Mouse (Mus musculus) neutrophil, adult 5-6 weeks (primary cell): Measurements from ENCODE around the gene Fam169a. TPM values are rescaled to one million over a fixed set of nuclear protein-coding genes. Genes with fewer than 3 reads are reported as not detected.

Experiments used
- ATAC-seq: fragments of 151-379, 151-347 bp; 2 replicates; pipeline ENCODE4 v1.8.0; 2017; ENCODE audit warnings: mild to moderate bottlenecking, moderate TSS enrichment; ENCODE audit not compliant: insufficient number of reproducible peaks, poor library complexity, low FRiP score, severe bottlenecking; ENCODE audit errors: extremely low read depth
- total RNA-seq: library from RNA; stranded (forward); fragments of 200-1000 nt; gene quantifications from 2 replicates; pipeline ENCODE4 v1.2.3, GENCODE M21; 2017

The Fam169a gene
- total RNA-seq, 1 experiment from 2014 or later: 0.23 TPM

DNA sequence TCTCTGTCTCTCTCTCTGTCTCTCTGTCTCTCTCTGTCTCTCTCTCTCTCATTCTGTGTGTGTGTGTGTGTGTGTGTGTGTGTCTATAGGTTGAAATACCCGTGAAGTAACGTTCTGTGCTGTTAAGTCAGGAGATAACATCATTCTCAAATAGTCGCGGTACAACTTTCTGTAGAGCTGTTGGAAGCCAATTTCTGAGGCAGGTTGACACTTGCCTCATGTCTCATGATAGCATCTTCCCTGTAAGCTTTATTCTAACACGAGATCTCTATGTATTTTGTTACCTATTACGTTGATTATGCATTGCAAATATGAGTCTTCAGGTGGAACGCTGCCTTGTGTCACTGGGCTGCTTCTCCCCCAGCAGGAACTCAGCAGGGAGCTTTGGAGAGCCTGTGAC, 75.2 kb downstream of the Fam169a start:
- ATAC-seq: no peak

DNA sequence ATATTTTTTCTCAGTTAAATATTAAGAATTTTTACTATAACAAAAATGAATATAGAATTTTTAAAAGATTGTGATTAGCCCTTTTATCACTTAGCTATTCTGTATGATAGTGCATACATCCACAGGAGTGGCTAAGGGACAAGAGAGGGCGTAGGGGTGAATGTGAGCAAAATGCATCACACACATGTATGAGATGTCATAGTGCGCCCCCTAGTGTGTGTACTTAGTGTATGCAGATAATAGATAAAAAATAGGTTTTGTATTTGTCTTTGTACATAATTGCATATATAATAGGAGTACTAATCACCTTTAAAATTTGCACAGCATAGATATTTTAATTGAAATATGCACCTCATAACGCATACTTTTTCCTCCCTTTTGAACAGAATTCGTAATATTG, 78.7 kb downstream of the Fam169a start:
- ATAC-seq: peak; percentile 86

DNA sequence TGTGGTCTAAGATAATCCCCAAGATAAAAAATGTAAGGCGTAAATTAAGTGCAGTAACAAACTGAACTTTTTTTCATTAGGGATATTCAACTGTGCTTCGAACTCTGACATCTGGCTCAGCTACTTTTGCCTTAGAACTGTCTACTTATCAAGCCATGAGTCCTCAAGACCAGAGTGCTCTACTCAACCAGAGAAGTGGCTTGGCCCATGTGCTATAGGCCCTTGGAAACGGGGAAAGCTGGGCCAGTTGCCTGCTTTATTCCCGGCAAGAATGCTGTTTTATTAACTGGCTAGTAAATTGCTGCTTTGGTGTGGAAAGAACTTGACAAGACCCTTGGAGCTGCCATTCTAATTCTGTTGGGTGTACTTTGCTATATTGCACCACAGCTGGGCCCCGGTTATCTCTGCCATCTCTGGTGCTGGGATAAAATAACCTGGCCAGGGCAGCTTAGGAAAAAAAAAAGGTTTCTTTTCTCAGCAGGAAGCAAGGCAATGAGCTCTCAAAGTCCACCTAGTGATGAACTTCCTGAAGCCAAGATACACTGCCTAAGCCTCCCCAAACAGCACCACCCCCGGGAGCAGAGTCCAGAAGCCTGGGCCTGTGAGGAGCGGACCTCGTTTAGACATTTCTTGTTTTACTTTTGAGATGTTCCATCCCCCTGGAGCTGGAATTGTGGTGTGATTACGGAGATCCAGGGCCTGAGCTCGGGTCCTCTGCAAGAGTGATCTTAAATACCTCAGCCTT, 108.6 kb downstream of the Fam169a start:
- ATAC-seq: no peak

DNA sequence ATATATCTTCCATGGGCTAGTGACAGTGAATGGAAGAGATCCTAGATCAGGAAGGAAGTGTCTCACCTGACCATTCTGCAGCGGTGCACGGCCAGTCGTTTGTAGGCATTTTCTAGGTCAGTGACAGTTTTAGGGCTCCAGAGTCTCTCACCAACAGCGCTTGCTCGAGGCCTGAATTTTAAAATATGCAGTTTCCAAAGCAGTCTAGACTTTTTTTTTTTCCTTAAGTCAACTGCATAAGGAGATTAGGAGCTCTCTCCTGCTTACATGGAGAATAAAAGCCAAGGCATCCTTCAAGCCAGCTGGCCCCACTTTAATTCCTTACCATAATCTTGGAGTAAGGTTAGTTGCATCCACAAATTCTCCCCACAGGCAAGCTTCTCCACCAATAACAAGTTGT, 109.6 kb downstream of the Fam169a start:
- ATAC-seq: no peak

DNA sequence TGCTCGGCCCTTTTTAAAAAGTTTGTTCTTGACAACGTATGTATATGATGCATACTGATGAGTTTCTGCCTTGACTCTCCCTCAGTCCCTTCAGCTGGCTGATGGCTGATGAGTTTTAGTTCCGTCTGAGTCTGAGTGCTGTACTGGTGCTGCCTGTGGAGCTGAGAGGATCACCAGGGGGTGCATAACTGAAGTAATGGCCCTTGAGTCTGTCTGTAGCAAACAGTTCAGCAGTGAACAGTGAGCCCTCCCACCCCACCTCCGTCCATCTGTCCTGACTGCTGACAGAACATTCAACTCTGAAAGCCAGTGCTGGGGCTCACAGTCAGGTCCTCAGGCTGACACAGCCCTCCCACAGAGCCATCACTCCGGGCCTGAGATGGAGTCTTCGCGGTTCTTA, 111.9 kb downstream of the Fam169a start:
- ATAC-seq: no peak

DNA sequence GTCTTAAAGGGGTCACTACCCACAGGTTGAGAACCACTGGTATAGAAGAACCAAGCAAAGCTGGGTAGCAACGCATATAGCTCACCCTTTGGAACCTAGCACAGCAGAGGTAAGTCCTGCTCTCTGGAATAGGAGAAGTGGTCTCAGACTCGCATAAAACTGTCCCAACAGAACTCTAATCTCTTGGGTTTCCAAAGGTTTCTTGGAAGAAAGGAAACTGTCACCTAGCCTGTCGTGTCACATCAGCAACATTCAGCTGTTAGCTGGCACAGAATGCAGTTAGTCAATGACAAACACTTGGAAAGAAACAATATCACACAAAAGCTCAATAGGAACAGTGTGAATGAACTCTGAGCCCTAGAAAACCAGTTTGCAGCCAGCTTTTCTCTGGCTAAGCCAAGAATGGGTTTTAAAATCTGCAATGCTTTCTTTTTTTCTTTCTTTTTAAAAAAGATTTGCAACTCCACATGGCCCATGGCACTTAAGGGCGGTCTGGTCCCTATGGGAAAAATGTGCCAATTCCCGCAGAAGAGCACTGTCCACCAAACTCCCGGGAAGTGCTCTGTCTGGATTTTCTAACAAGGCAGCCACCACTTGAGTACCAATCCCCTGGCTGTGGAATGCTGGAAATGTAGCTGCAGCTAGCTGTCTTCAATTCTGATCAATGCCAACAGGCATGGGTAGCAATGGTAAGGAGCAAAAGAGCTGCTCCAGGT, 113.2 kb downstream of the Fam169a start:
- no peak for ATAC-seq

Other genes with a start within 250 kb of the Fam169a start
- not detected in 2 replicates for gene Gcnt4, start 142.6 kb upstream of the Fam169a start, total RNA-seq
- not detected in 2 replicates for gene 1700029F12Rik, start 32.9 kb upstream of the Fam169a start, total RNA-seq
- gene Gm6169, start 32.0 kb downstream of the Fam169a start, total RNA-seq: 2.2 and 4.5 TPM in 2 replicates
- 50.8 and 59.4 TPM in 2 replicates for gene Gfm2, start 70.7 kb downstream of the Fam169a start, total RNA-seq
- gene Nsa2, start 70.7 kb downstream of the Fam169a start, total RNA-seq: 187 and 231 TPM in 2 replicates
- gene Hexb, start 131.1 kb downstream of the Fam169a start, total RNA-seq: 71.2 TPM in 2 replicates
- gene Enc1, start 173.8 kb downstream of the Fam169a start, total RNA-seq: 3.7 and 4.1 TPM in 2 replicates